Mouse (Mus musculus): Measurements from ENCODE around the gene H3f3b.

- TF ChIP-seq CTCF (IDR thresholded peaks at IDR 0.05; ENCODE audit: extremely low read depth, insufficient read length, insufficient replicate concordance, low read depth, low read length) (no peak), POLR2A (IDR thresholded peaks at IDR 0.05; ENCODE audit: low read depth, low read length) (no peak)
These were observed 8.9 kb upstream of the H3f3b start for GRCm38 (mm10) chr11:116036671-116037070.
